Mouse (Mus musculus) macrophage (primary cell): Measurements from ENCODE around the gene Pafah2. TPM values are rescaled to one million over a fixed set of nuclear protein-coding genes. Genes with fewer than 3 reads are reported as not detected.

Experiments
- H3K27ac ChIP-seq: fragments of 350-480 bp; formaldehyde crosslinking; 2 replicates; pipeline ENCODE4 v1.9.0; 2021
- H3K36me3 ChIP-seq: fragments of 350-480 bp; formaldehyde crosslinking; 2 replicates; pipeline ENCODE4 v1.9.0; 2021; ENCODE audit errors: inconsistent target
- H3K4me3 ChIP-seq: fragments of 350-480 bp; formaldehyde crosslinking; 2 replicates; pipeline ENCODE4 v1.9.0; 2021; ENCODE audit errors: inconsistent target
- H3K79me2 ChIP-seq: fragments of 350-480 bp; formaldehyde crosslinking; 2 replicates; pipeline ENCODE4 v1.9.0; 2021; ENCODE audit errors: inconsistent target
- WGBS: methylation state at CpG from one replicate; pipeline ENCODE4 v1.1.7; 2026; ENCODE audit warnings: inconsistent platforms; ENCODE audit not compliant: missing documents; 5-methylcytosine and 5-hydroxymethylcytosine counted together
- polyA plus RNA-seq: library from polyadenylated mRNA; stranded (reverse); fragments of 250-400 nt; gene quantifications from 3 replicates; pipeline ENCODE4 v1.2.4, GENCODE M21; 2018; ENCODE audit warnings: inconsistent platforms
- total RNA-seq, 78 experiments: library from RNA; depleted of rRNA; stranded (reverse); fragments of 250-400 nt; gene quantifications; 1 replicate in 9 of 78; 2 replicates in 24 of 78; 3 replicates in 43 of 78; 4 replicates in 2 of 78; pipeline ENCODE4 v1.2.4; 2018; ENCODE audit warnings: inconsistent platforms in 56 of 78

Gene Pafah2
- total RNA-seq (2018; cell fraction: chromatin; rRNA removed) = 10 to 100 TPM in 23 of 26 experiments, 1 to 10 TPM in 3; 5.3 to 58.1 (median 26.3) TPM
- 10 to 100 TPM in 19 of 26 experiments, 1 to 10 TPM in 7; 7.7 to 19.7 (median 11.1) TPM for total RNA-seq (2018; cell fraction: cytosol; rRNA removed)
- 10 to 100 TPM in 21 of 26 experiments, 1 to 10 TPM in 5; 5.7 to 35.3 (median 16.0) TPM for total RNA-seq (2018; cell fraction: nucleus; rRNA removed)
- 5.0 to 14.1 TPM (median 9.5 TPM) in 3 replicates for polyA plus RNA-seq

DNA sequence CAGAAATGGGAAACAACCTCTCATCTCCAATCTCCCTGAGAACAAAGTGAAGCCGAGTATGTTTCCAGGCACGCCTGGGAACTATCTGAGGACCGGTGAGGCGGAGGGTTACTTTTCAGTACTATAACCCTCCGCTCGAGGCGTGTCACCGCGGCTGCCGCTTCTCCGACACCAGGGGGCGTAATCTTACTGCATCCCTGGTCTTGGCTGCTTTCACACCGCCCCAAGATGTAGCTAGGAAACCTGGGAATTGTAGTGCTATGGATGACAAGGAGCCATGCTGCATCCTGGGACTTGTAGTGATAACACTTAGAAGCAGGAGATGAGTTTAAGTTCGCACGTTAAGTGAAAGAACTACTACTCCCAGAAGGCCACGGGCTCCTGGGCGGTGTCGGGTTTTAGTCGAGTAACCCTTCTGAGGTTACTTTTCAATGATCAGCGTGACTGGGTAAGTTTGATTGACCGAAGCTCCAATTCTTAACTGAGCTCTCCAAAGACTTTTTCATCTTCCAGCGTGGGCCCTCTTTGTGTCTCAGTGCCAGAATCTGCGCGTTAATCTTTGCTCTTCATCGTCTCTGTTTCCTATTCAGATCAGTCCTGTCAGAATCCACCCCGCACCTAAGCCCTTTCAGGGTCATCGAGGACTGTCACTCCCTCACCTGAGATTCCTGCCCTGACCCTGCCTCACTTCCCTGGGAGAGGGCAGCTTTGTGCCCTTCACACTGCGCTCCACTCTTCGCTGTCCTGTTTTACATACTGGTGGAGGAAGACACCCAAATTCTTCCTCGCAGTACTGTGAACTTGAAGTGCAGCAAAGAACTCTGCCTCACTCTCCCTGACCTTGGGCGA is at the start of gene Pafah2:
Gene Pafah2 (plus strand): TSS at position 344 of the 849 bp plus-strand sequence.
- Histone ChIP-seq H3K4me3 (peak within 1 kb of the TSS; percentile 73), H3K79me2 (no peaks in the 10 kb centered on the region), H3K27ac (peak within 1 kb of the TSS; percentile 64), H3K36me3 (no peaks in the 10 kb centered on the region)
- WGBS = 2% methylated on average over 30 of the region's 31 CpGs

DNA sequence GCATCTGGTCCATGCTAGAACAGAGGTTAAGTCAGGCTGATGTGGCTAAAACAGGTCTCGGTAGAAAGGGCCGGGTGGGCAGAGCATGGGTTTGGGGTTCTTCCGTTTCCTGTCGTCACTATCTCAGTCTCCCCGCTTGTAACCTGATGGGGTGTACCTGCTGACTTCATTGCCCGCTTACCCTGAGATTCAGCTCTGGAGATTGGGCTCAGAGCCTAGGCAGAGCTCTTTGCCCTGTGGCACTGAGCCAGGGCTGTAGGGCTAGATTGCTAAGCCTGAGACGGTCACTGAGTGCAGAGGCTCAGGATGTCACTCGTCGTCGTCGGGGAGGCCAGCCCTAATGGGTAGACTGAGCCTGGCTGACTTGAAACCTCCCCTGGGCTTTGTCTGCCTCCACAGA is 48.0 kb upstream of the Pafah2 start:
- Histone ChIP-seq H3K79me2 (no peaks in the 10 kb centered on the region), H3K36me3 (no peaks in the 10 kb centered on the region), H3K4me3 (no peak overlapping the region), H3K27ac (no peak overlapping the region)
- 90% methylated on average over 11 of the region's 11 CpGs for WGBS

DNA sequence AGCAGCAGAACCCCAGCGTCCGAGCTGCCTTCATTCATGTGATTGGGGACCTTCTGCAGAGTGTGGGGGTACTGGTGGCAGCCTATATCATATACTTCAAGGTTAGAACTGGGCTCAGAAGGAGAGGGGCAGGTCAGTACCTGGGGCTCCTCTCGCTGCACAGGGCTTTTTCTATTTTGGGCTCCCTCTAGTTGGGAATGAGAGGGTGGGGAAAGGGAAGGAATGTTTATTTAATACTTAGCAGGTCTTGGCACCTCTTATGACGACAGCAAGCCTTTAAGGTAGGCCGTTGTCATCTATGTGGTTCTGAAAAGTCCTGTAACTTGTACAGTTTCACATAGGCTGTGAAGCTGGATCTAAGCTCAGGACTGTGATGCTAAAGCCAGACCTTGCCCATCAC is 47.6 kb upstream of the Pafah2 start:
- H3K36me3 ChIP-seq = no peaks in the 10 kb centered on the region
- no peak overlapping the region for H3K4me3 ChIP-seq
- WGBS = 90% methylated on average over 5 of the region's 5 CpGs
- no peak overlapping the region for H3K27ac ChIP-seq
- no peaks in the 10 kb centered on the region for H3K79me2 ChIP-seq

DNA sequence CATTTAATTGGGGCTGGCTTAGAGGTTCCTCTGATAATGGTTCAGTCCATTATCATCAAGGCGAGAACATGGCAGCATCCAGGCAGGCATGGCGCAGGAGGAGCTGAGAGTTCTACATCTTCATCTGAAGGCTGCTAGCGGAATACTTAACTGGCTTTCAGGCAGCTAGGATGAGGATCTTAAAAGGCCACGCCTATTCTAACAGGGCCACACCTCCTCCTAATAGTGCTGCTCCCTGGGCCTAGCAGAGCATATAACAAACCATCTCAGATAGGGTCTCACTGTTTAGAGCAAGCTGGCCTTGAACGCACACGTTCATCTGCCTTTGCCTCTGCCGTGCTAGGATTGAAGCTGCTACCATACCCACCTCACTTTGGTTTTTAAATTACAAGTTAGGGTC is 46.3 kb upstream of the Pafah2 start:
- WGBS = 88% methylated on average over 7 of the region's 7 CpGs
- Histone ChIP-seq H3K36me3 (no peaks in the 10 kb centered on the region), H3K4me3 (no peak overlapping the region), H3K79me2 (no peaks in the 10 kb centered on the region), H3K27ac (no peak overlapping the region)

DNA sequence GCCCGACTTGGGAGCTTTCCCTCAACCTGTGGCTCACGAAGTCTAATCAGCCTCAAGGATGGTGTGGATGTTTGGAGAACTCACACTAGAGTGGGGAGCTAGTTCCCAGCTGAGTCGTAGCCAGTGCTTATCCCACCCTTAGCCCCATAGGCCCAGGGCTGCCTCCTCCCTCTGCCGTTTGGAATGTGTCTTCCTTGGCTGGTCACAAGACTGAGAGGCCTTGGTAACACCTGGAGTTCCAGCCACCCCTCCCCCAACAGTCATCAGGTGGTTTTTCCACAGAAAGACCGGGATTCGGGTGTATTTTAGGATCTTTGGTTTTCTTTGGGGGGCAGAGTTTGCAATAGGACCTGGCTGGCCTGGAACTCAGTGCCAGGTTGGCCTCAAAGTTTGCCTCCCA is 45.5 kb upstream of the Pafah2 start:
- Histone ChIP-seq H3K79me2 (no peaks in the 10 kb centered on the region), H3K4me3 (no peak overlapping the region), H3K27ac (no peak overlapping the region), H3K36me3 (no peaks in the 10 kb centered on the region)
- WGBS = 81% methylated on average over 6 of the region's 6 CpGs

DNA sequence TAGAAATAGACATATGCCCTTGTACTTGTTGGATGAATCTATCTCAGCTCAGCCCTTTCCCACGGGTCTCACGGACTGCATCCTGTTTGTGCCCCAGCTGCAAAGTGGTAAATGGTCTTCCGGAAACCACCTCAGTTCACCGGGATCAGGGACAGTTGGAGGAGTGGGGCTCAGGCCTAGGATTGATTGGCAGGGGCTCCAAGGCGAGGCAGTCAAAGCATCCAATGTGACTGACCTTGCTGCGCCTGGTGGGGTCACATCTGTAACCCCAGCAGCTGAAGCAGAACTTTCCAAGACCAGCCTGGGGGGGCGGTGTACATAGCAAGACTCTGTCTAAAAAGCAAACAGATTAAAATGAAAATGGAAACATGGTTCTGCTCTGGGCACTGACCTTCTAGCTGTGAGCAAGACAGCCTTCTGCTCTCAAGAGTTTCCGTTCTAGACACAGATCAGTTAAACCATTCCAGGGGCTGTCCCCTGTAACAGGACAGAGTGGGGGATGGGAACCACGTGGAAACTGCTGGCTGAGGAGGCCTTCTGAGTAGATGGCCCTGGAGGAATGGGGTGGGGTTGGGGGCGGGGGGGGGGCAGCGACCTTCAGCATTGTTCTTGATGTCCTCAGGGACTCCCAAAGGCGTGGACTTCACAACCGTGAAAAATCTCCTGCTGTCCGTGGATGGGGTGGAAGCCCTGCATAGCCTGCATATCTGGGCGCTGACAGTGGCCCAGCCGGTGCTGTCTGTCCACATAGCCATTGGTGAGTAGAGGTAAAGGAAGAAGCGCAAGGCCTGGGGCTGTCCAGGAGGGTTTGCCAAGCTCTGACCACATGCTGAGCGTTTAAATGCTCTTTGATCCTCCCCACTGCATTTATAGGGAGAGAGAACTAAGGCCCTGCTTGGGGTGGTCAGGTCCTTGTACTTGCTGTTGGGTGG is 44.5 kb upstream of the Pafah2 start:
- H3K4me3 ChIP-seq = no peak overlapping the region
- H3K36me3 ChIP-seq = no peaks in the 10 kb centered on the region
- no peak overlapping the region for H3K27ac ChIP-seq
- no peaks in the 10 kb centered on the region for H3K79me2 ChIP-seq
- WGBS = 66% methylated on average over 18 of the region's 18 CpGs

DNA sequence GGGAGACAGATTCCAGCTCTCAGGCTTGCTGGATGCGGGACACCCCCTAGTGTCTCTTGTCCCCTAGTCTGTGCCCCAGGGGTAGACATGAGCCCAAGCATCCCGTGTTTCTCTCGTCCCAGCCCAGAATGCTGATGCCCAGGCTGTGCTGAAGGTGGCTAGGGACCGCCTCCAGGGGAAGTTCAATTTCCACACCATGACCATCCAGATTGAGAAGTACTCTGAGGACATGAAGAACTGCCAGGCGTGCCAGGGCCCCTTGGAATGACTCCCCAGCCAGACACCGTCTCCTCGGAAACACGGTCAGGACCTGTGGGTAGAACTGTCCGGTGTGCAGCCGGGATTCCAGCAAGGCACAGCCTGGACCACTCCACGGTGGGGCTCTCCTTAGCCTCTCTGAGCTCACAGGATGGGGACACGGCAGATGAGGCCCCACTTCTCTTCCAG is 43.8 kb upstream of the Pafah2 start:
- H3K27ac ChIP-seq = no peak overlapping the region
- H3K4me3 ChIP-seq = no peak overlapping the region

DNA sequence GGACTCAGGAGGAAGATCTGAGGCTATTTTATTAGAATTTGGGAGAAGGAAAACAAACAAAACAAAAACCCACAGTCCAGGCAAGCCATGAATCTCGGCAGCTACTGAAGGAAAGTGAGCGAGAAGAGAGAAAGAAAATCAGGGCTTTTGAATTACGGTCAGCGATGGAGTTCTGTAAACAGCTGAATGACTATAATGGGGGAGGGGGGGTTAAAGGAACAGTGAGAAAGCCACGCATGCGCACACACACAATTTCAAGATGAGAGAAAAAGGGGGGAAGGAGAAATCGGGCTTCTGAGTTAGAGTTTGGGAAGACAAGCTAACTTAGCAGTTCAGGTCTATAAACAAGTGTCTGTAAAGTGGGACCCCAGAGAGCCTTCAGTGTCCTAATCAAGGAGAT is 43.2 kb upstream of the Pafah2 start:
- WGBS = 95% methylated on average over 7 of the region's 7 CpGs
- Histone ChIP-seq H3K27ac (no peak overlapping the region), H3K79me2 (no peaks in the 10 kb centered on the region)

More for the DNA sequence above, 43.8 kb upstream of the Pafah2 start:
- no peaks in the 10 kb centered on the region for H3K79me2 ChIP-seq
- WGBS = 93% methylated on average over 12 of the region's 12 CpGs
- no peaks in the 10 kb centered on the region for H3K36me3 ChIP-seq

DNA sequence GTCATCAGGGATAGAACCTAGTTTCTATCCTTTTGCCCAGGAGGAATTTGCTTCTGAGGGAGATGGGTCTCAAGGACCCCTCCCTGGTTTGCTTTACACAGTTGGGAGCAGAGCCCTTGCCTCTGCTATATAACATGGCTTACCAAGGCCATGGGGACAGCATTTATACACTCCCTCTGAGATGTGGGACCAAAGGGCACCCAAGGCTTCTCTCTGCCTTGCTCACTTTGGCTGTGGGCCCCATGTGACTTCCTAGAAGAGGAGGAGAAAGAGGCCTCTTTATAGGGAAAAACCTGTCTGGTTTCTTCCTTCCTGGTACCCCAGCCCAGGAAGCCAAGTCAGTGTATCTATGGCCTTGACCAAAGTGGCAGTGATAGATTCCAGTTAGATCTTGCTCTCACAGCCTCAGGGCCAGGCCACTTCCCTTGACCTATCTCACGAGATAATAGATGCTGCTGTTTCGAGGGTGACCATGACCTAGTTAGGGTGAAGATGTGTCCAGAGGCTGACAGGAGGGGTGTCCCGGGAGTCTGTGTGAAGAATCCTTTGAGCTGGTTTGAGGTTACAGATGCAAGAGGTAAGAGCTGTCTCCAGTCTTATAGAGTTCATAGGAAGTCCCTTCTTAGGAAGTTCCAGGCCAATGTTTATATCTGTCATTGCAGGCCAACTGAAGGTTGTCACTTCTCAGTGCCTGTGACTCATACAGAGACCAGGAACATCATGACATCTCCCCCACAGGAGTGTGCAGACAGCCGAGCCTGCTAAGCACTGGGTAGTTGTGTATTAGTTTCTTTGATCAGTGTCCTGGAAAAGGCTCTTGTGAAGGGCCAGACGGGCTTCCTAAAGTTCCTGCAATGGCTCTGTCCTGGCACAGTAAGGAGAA is 42.4 kb upstream of the Pafah2 start:
- Histone ChIP-seq H3K27ac (no peak overlapping the region), H3K79me2 (no peaks in the 10 kb centered on the region), H3K36me3 (no peaks in the 10 kb centered on the region), H3K4me3 (no peak overlapping the region)
- WGBS = 65% methylated on average over 5 of the region's 5 CpGs

More for the DNA sequence above, 43.2 kb upstream of the Pafah2 start:
- Histone ChIP-seq H3K36me3 (no peaks in the 10 kb centered on the region), H3K4me3 (no peak overlapping the region)

DNA sequence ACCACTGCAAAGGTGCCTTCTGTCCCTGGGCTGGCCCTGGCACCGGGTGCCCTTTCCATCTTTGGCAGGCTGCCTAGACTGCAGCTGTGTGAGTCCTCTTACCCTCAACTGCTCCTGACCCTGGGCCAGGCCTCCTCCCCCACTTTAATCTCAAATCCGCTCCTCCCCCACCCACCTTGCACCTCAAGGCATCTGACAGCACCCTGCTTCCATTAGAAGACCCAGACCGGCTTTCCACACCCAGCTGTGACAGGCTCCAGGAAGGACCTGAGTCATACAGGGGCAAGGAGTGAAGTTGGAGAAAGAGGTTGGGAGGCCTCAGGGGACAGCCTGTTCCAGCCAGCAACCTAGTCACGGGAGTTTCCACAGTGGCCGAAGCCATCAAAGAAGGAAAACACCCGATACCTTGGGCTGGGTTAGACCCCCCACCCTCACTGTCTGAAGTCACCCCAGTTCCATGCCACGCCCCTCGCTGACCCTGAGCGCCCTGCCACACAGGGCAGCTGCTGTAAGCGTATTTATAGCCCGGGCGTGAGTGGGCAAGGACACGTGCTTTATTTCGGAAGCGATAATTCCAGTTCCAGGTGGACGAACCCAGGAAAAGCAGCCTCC is 40.2 kb upstream of the Pafah2 start:
- Histone ChIP-seq H3K36me3 (no peaks in the 10 kb centered on the region), H3K4me3 (no peak overlapping the region), H3K27ac (no peak overlapping the region), H3K79me2 (no peaks in the 10 kb centered on the region)
- 70% methylated on average over 16 of the region's 16 CpGs for WGBS

DNA sequence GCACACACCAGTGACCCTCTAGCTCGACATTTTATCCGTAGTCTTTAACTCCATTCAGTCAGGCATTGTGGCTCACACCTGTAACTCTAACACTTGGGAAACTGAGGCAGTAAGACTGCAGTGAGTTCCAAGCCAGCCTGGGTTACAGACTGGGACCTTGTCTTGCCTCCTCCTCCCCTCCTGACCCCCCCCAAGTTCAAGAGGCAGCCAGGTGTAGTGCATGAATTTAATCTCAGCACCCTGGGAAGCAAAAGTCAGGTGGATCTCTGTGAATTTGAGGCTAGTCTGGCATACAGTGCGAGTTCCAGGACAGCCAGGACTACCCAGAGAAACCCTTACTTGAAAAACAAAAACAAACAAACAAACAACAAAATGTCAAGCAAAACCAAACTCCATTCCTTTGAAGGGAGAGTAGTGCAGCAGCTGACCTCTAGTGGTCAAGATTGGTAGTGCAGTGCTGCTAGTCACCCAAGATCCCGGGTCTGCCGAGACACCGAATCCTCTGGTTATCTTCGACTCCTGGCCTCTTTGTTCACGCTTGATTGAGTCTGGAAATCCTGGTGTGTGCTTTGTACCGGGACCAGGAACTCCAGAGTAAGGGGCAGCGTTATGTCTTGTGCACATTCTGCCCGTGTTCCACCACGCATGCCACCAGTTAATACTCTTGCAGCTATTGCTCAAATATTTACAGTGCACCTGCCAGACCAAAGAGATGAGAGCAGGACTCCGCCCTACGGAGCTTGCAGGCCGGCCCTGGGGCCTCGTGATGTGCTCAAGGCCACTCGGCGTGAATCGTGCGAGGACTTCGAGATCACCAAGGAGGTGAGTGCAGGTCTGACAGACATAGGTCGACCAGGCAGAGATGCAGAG is 39.3 kb upstream of the Pafah2 start:
- Histone ChIP-seq H3K36me3 (no peaks in the 10 kb centered on the region), H3K27ac (no peak overlapping the region), H3K79me2 (no peaks in the 10 kb centered on the region), H3K4me3 (no peak overlapping the region)
- WGBS = 28% methylated on average over 22 of the region's 22 CpGs

DNA sequence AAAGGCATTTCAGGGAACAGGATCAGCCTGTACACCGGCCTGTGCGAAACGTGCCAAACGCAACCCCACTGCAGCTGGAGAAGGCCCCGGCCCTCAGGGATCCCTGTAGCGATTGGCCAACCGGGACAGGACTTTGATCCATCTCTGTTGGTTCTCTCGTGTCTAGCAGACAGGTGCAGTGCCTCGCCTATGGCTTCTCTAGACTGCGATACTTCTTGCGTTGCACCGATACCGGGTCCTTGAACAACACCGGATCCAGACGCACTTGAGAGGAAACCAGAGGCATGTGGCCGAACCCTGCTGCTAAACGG is 38.7 kb upstream of the Pafah2 start:
- no peak overlapping the region for H3K4me3 ChIP-seq
- H3K36me3 ChIP-seq = no peaks in the 10 kb centered on the region
- no peak overlapping the region for H3K27ac ChIP-seq
- WGBS = 35% methylated on average over 17 of the region's 17 CpGs
- no peaks in the 10 kb centered on the region for H3K79me2 ChIP-seq

DNA sequence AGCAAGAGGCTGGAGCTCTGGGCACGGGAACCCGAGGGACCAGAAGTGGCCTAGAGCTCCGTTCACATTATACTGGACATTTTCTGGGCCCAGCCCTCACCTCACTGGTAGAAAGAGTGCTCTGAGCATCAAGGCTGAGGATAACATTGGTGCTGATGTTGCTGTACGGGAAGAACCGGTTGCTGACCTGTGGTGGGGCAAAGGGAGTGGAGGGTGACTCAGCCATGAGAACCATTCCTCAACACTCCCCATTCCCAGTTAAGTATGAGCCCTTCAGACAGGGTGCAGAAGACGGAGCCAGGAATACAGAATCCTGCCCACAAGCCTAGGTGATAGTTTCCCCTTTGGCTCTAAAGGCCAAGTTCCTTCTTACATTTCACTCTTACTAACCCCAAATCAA is 36.5 kb upstream of the Pafah2 start:
- Histone ChIP-seq H3K27ac (no peak overlapping the region), H3K79me2 (no peaks in the 10 kb centered on the region), H3K4me3 (no peak overlapping the region), H3K36me3 (no peaks in the 10 kb centered on the region)
- whole genome bisulfite sequencing = 89% methylated on average over 6 of the region's 6 CpGs
